Mouse (Mus musculus) hindbrain, embryonic 14.5 days (tissue): ENCODE measurements around the gene Ppp3ca. TPM values are rescaled to one million over a fixed set of nuclear protein-coding genes. Genes with fewer than 3 reads are reported as not detected.

Experiments
- ATAC-seq: fragments of 200-750 bp; cut with Nextera tagmentation; 2 replicates; pipeline ENCODE4 v1.8.0; 2017; ENCODE audit warnings: moderate number of reproducible peaks, mild to moderate bottlenecking, moderate TSS enrichment, moderate library complexity; ENCODE audit not compliant: low FRiP score
- DNase-seq: peaks from one replicate; pipeline ENCODE4 v3.0.0-alpha.2; 2015; ENCODE audit warnings: low spot score
- H3K27ac ChIP-seq: fragments of 300-500 bp; sonication (generic); 2 replicates; pipeline ENCODE4 v1.5.1; 2014; ENCODE audit warnings: mild to moderate bottlenecking, moderate library complexity
- H3K27me3 ChIP-seq: fragments of 300-500 bp; sonication (generic); 2 replicates; pipeline ENCODE4 v1.6.1; 2014; ENCODE audit warnings: mild to moderate bottlenecking, low read length, mixed read lengths; ENCODE audit not compliant: control insufficient read depth, insufficient read depth
- H3K36me3 ChIP-seq: fragments of 300-500 bp; sonication (generic); replicated peaks from 2 replicates; pipeline ENCODE4 v1.6.1; 2014; ENCODE audit not compliant: control insufficient read depth, insufficient read depth
- H3K4me1 ChIP-seq: fragments of 300-500 bp; sonication (generic); replicated peaks from 2 replicates; pipeline ENCODE4 v1.6.1; 2014; ENCODE audit warnings: antibody characterized with exemption, low read length, mixed read lengths; ENCODE audit not compliant: control insufficient read depth, insufficient read depth
- H3K4me2 ChIP-seq: fragments of 300-500 bp; sonication (generic); replicated peaks from 2 replicates; pipeline ENCODE4 v1.6.1; 2014; ENCODE audit warnings: mild to moderate bottlenecking, moderate library complexity
- H3K4me3 ChIP-seq: fragments of 300-500 bp; sonication (generic); replicated peaks from 2 replicates; pipeline ENCODE4 v1.5.1; 2014; ENCODE audit warnings: mild to moderate bottlenecking, low read length
- H3K9ac ChIP-seq: fragments of 300-500 bp; sonication (generic); 2 replicates; pipeline ENCODE4 v1.6.1; 2014
- H3K9me3 ChIP-seq: fragments of 300-500 bp; sonication (generic); 2 replicates; pipeline ENCODE4 v1.6.1; 2016; ENCODE audit warnings: low read length; ENCODE audit not compliant: control insufficient read depth
- WGBS: fragments of 180-500 bp; shearing (Covaris S2); extraction: QIAGEN DNeasy Blood & Tissue Kit; methylation state at CpG from one replicate; pipeline ENCODE4 v1.1.7; 2014; 5-methylcytosine and 5-hydroxymethylcytosine counted together
- polyA plus RNA-seq: library from polyadenylated mRNA; unstranded; fragments of >200 nt; fragmentation: Nextera tagmentation; extraction: Ambion mirVana; gene quantifications from 2 replicates; pipeline ENCODE4 v1.2.1, GENCODE M21; 2014

Ppp3ca gene
- 181 and 205 TPM in 2 replicates for polyA plus RNA-seq

DNA sequence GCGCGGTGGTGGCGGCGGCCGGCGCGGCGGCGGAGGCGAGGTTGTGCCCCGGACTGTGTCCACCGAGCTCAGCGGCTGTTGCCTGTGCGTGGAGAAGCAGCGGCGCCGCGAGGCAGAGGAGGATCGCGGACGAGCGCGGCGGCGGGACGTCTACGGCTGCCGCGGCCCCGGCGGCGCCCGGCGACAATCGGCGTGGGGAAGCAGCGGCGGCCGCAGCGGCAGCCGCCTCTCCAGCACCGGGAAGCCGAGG lies at the start of gene Ppp3ca:
Gene Ppp3ca, plus strand, starts transcription at position 15 of the 250 bp plus-strand sequence.
- Histone ChIP-seq H3K27ac (peak within 1 kb of the TSS; percentile 98), H3K36me3 (no peaks in the 10 kb centered on the region), H3K9ac (peak within 1 kb of the TSS; percentile 76), H3K4me1 (peaks cover 29% of the 10 kb centered on the region), H3K27me3 (no peaks in the 10 kb centered on the region), H3K4me2 (peak within 1 kb of the TSS; percentile 69), H3K9me3 (no peaks in the 10 kb centered on the region), H3K4me3 (peak within 1 kb of the TSS; percentile 73)
- 0% methylated on average over 22 of the region's 43 CpGs for WGBS
- ATAC-seq (no peak; the same call in 1 of the 2 replicates), DNase-seq (no peak)

DNA sequence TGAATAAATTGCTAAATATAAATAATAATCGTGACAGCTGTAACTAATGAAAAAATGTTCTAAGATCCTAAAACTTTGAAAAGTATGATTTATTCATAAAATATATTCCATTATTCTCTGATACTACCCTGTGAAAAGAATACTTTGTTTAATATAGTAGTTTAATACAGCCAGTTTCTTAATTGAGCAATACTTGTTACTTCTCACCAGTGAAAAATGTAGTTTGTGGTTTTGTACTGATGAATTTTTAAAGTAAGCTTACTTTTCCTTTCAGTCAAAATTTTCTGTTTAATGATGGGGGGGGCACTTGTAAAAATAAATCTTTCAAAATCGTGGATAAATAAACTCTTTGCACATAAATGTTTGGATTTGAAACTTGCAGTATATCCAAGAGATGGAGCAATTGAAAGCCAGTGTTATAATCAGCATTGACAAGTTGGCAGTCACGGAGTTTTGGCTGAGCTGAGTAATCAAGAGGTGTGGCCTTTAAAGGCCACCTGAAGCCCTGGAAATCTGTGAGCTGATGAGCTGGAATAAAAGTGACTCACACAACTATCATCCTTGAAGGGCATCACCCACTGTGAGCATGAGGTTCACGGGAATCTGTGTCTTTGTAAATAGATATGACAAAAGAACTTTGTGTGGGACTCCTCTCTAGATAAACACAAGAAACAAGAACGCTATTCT lies 29.2 kb upstream of the Ppp3ca start:
- Histone ChIP-seq H3K4me1 (no peaks in the 10 kb centered on the region), H3K9ac (no peak overlapping the region), H3K27me3 (no peaks in the 10 kb centered on the region), H3K27ac (no peak overlapping the region), H3K4me2 (no peak overlapping the region), H3K36me3 (no peaks in the 10 kb centered on the region), H3K9me3 (no peaks in the 10 kb centered on the region), H3K4me3 (no peak overlapping the region)
- 72% methylated on average over 5 of the region's 5 CpGs for WGBS
- DNase-seq (no peak), ATAC-seq (no peak)

DNA sequence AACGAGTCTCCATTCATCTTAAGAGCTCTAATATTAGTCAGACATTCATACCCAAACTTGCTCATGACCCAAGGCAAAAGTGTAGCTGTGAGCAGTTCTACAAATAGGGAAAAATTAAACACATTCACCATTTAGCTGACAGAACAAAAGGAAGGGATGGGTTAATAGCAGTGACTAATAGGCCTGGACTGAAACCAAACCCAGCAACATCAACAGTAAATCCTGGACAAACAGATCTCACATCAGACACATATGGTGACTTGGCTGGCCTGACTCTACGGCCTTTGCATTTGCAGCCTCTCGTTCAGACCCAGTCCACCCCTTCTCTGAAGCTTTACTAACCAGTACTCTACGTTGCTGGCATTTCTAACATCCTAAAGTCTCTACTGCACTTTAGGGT lies 19.0 kb upstream of the Ppp3ca start:
- H3K27ac ChIP-seq: no peak overlapping the region
- no peaks in the 10 kb centered on the region for H3K4me1 ChIP-seq
- 65% methylated on average over 4 of the region's 4 CpGs for WGBS
- no peaks in the 10 kb centered on the region for H3K27me3 ChIP-seq
- no peaks in the 10 kb centered on the region for H3K36me3 ChIP-seq
- H3K9ac ChIP-seq: no peak overlapping the region
- no peaks in the 10 kb centered on the region for H3K9me3 ChIP-seq
- no peak for ATAC-seq
- DNase-seq: no peak
- H3K4me2 ChIP-seq: no peak overlapping the region
- no peak overlapping the region for H3K4me3 ChIP-seq

DNA sequence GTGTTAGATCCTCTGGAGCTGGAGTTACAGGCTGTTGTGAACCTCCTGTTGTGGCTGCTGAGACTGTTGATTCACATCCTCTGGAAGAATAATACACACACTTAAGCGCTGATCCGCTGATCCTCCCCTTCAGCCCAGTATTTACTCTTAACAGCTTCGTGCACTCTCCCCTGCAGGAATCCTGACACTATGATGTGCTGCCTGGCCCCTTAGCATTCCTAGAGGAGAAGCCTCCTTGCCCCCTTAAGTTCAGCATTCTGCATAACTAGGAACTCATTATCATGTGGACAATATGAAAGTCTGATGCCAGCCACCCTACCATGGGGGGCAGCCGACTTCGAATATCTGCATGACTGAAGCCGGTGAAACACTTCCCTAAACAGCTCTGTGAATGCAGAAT lies 18.4 kb upstream of the Ppp3ca start:
- no peak overlapping the region for H3K4me3 ChIP-seq
- H3K4me2 ChIP-seq: no peak overlapping the region
- WGBS: 9% methylated on average over 6 of the region's 6 CpGs
- DNase-seq (no peak), ATAC-seq (no peak)
- H3K27ac ChIP-seq: no peak overlapping the region
- H3K9me3 ChIP-seq: no peaks in the 10 kb centered on the region
- H3K27me3 ChIP-seq: no peaks in the 10 kb centered on the region
- H3K4me1 ChIP-seq: no peaks in the 10 kb centered on the region
- no peak overlapping the region for H3K9ac ChIP-seq
- no peaks in the 10 kb centered on the region for H3K36me3 ChIP-seq

DNA sequence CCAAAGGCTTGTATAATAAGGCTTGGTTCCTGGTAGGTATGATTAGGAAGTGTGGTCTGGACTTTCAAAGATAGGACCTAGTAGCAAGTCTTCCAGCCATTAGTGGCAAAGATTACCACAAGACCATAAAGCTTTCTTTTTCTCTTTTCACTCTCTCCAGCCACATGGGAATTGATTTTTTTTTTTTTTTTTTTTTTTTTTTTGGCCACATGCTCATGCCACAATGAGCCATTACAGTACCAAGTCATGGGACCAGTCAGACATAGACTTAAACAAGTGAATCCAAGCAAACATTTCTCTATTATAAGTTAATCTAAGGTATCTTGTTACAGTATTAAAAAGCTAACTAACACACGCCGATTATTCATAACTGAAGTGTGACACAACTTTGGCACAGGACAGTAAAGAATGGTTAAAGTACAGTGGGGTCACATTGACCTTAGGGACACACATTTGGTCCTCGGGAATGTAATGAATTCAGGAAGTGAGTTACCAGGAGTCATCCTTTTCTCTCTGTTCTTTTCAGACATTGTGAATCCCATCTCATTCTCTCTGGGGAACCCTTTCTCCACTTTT lies 13.4 kb upstream of the Ppp3ca start:
- Histone ChIP-seq H3K4me1 (no peaks in the 10 kb centered on the region), H3K4me3 (no peak overlapping the region), H3K27ac (no peak overlapping the region), H3K4me2 (no peak overlapping the region), H3K9ac (no peak overlapping the region), H3K9me3 (no peaks in the 10 kb centered on the region), H3K36me3 (no peaks in the 10 kb centered on the region), H3K27me3 (no peaks in the 10 kb centered on the region)
- no peak for DNase-seq
- no peak for ATAC-seq
- WGBS: 84% methylated on average over 3 of the region's 3 CpGs

DNA sequence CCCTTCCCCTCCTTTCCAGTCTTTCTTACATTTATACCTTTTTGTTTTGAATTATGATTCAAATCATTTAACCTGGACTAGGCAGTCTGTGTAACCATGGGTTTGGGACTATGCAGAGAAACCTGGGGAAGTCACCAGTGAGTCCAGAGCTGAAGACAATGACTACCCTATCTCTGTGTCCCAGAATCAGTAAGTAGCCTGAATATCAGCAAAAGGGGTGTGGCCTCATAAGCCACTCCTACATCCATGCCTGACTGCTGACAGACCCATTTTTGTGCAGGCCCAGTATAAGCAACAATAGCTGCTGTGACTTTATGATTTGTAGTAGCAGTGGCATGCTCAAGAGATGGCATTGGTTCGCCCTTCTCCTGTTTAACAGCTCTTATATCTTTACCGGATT lies 11.2 kb upstream of the Ppp3ca start:
- Histone ChIP-seq H3K36me3 (no peaks in the 10 kb centered on the region), H3K4me1 (no peaks in the 10 kb centered on the region), H3K27ac (no peak overlapping the region), H3K4me3 (no peak overlapping the region), H3K9ac (no peak overlapping the region), H3K27me3 (no peaks in the 10 kb centered on the region), H3K4me2 (no peak overlapping the region), H3K9me3 (peaks cover 2% of the 10 kb centered on the region; the same call in 1 of the 2 replicates)
- 92% methylated on average over 2 of the region's 2 CpGs for WGBS
- ATAC-seq (no peak), DNase-seq (no peak)

DNA sequence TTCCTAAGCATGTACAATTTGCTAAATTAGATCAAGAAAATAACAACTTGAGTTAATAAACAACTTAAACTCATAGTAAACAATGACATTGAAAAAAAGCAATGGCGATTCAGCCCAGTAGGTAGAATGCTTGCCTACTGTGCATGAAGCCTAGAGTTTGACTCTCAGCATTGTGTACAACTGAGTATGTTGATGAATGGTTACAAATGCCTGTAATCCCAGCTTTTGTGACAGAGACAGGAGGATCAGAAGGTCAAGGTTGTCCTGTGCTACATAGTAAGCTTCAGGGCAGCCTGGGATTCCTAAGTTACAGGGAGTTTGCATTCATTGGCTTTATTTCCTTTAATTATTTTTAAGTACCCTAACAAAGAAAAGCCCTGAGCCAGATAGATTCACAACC lies 4.8 kb upstream of the Ppp3ca start:
- Histone ChIP-seq H3K27ac (no peak overlapping the region), H3K27me3 (no peaks in the 10 kb centered on the region), H3K9ac (no peak overlapping the region), H3K4me3 (no peak overlapping the region), H3K4me1 (0 out of 2 replicates have a peak, but pooled peaks cover 4% of the 10 kb centered on the region), H3K36me3 (no peaks in the 10 kb centered on the region), H3K9me3 (peaks cover 10% of the 10 kb centered on the region; the same call in 1 of the 2 replicates), H3K4me2 (no peak overlapping the region)
- no peak for ATAC-seq
- 85% methylated on average over 1 of the region's 1 CpGs for WGBS
- no peak for DNase-seq

DNA sequence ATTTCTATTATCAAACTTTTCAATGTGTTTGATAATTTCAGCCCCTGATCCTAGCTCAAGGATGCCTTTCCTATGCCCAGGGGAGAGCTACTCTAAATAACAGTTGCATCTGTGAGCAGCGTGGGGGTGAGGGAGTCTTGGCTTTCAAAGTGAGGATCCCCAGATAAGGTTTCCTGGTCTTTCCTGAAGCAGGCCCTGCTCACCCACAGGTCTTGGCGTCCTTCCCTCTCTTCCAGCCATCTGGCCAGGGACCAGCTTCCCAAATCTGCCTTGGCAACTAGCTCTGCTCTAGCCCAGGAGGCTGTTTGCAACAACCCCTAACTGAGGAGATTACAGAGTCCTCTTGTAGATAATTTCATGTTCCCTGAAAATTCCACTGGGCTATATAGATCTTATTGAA lies 1.9 kb upstream of the Ppp3ca start:
- Histone ChIP-seq H3K9ac (no peak overlapping the region), H3K4me1 (peaks cover 15% of the 10 kb centered on the region), H3K4me3 (no peak overlapping the region), H3K27me3 (no peaks in the 10 kb centered on the region), H3K27ac (no peak overlapping the region), H3K9me3 (peaks cover 10% of the 10 kb centered on the region; the same call in 1 of the 2 replicates), H3K36me3 (no peaks in the 10 kb centered on the region), H3K4me2 (no peak overlapping the region)
- no peak for ATAC-seq
- peak; percentile 44 for DNase-seq
- 69% methylated on average over 2 of the region's 2 CpGs for WGBS

DNA sequence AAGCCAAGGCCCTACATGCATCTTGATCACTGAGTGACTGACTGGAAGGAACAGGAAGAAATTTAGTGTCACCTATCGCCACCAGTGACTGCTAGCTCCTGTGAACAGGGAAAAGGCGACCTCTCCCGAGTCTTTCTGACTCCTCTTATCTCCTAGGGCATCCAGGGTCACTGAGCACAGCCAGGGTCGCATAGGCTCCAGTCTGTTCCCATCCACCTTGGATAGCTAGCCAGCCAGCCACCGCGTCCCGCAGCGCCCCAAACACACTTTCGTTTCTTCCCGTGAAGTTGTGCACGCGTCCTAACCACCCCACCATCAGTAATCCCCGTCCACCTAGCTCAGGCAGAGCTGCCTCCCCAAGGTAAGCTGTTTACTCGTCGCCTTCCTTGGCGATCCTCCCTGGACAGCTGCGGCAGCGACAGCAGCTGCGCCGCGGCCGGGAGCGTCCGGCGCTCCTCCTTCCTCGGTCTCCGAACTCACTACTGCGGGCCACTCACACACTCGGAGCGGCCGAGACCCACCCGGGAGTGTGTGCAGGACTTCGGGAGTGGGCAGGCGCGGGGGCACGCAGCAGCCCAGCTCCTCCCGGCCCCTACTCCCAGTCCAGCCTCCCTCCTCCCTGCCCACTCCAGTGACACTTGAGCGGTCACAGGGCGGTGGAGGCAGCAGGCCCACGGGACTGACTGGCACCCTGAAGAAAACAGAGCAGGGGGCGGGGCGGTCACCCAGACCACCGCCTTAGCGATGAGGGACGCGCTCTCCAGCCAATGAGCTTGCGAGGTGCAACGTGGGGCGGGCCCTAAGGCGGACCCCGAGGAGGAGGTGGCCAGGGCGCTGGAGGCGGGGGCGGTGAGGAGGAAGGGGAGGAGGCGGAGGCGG lies 454 bp upstream of the Ppp3ca start:
- Histone ChIP-seq H3K9ac (peak overlapping the region; percentile 76), H3K4me1 (peaks cover 28% of the 10 kb centered on the region), H3K36me3 (no peaks in the 10 kb centered on the region), H3K4me2 (peak overlapping the region; percentile 69), H3K9me3 (peaks cover under 1% of the 10 kb centered on the region; the same call in 1 of the 2 replicates), H3K27ac (peak overlapping the region; percentile 98), H3K4me3 (peak overlapping the region; percentile 73), H3K27me3 (no peaks in the 10 kb centered on the region)
- DNase-seq: peak; percentile 96
- under 1% methylated on average over 51 of the region's 56 CpGs for WGBS
- peak; percentile 97 for ATAC-seq
